Mouse (Mus musculus) C2C12 (cell line): ENCODE measurements around the gene Srgap2.

Source experiments
- CEBPB ChIP-seq: IDR thresholded peaks from one replicate; pipeline ENCODE4 v1.6.1; 2011; ENCODE audit warnings: low read depth, mild to moderate bottlenecking, control low read depth, moderate library complexity
- CTCF ChIP-seq: IDR thresholded peaks from one replicate; pipeline ENCODE4 v1.5.1; 2011; ENCODE audit not compliant: control insufficient read depth, insufficient read depth, insufficient read length
- FOSL1 ChIP-seq: IDR thresholded peaks from one replicate; pipeline ENCODE4 v1.8.0; 2011; ENCODE audit warnings: mild to moderate bottlenecking, low read length; ENCODE audit not compliant: poor library complexity, insufficient read depth, severe bottlenecking
- MAX ChIP-seq: IDR thresholded peaks from one replicate; pipeline ENCODE4 v1.6.1; 2011; ENCODE audit warnings: mild to moderate bottlenecking, control low read depth
- MYOD1 ChIP-seq: IDR thresholded peaks from one replicate; pipeline ENCODE4 v1.6.1; 2011; ENCODE audit warnings: low read depth; ENCODE audit not compliant: control insufficient read depth, insufficient read length
- MYOG ChIP-seq: IDR thresholded peaks from one replicate; pipeline ENCODE4 v1.6.1; 2011; ENCODE audit not compliant: control insufficient read depth, insufficient read length; ENCODE audit errors: extremely low read depth
- USF1 ChIP-seq: IDR thresholded peaks from one replicate; pipeline ENCODE4 v1.6.1; 2011; ENCODE audit warnings: low read depth, mild to moderate bottlenecking, control low read depth, moderate library complexity

DNA sequence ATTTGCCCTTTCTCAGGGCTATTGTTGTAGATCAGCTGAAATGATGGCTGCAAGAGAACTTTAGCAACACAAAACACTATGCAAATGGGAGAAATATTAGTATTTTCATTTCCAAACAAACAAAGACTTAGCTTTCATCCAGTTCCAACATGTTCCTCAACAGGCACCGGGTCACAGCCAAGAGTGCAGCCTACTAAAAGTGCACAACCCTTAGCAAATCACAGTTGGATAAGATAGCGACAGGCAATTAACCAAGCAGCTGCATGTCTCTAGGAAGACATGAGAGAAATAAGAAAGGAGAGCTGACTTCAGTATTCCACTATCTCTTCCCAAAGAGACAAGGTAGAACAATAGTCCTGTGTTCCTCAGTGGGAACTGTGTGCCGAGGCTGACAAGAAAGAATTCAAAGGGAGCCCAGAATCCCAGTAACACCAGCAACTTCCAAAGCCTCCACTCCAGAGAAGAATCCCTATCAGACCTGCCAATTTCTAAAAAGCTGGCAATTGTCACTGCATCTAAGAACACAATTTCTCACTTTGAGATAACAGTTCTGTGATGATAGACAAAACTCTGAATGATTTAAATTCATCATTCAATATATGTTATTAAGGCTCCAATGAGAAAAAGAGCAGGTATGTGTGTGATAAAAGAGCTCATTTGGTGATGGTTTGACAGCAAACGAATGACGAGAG lies 109.9 kb downstream of the Srgap2 start:
- no peak for TF ChIP-seq CTCF
- no peak for TF ChIP-seq MAX
- TF ChIP-seq MYOD1: no peak
- no peak for TF ChIP-seq MYOG
- no peak for TF ChIP-seq CEBPB
- no peak for TF ChIP-seq USF1
- TF ChIP-seq FOSL1: no peak
